Mouse (Mus musculus) embryonic facial prominence, embryonic 13.5 days (tissue): ENCODE results near the gene Fxyd2. TPM values are rescaled to one million over a fixed set of nuclear protein-coding genes. Genes with fewer than 3 reads are reported as not detected.

Experiments
- ATAC-seq: fragments of 200-750 bp; cut with Nextera tagmentation; 2 replicates; pipeline ENCODE4 v1.8.0; 2017; ENCODE audit warnings: low read depth; ENCODE audit not compliant: insufficient number of reproducible peaks, insufficient read depth, low FRiP score, low TSS enrichment
- H3K27ac ChIP-seq: fragments of 300-500 bp; sonication (generic); 2 replicates; pipeline ENCODE4 v1.5.1; 2015; ENCODE audit warnings: moderate library complexity, mild to moderate bottlenecking, inconsistent platforms
- H3K27me3 ChIP-seq: fragments of 300-500 bp; sonication (generic); 2 replicates; pipeline ENCODE4 v1.6.1; 2015; ENCODE audit warnings: mild to moderate bottlenecking, inconsistent platforms
- H3K36me3 ChIP-seq: fragments of 300-500 bp; sonication (generic); 2 replicates; pipeline ENCODE4 v1.6.1; 2015; ENCODE audit warnings: mild to moderate bottlenecking, inconsistent platforms
- H3K4me1 ChIP-seq: fragments of 300-500 bp; sonication (generic); 2 replicates; pipeline ENCODE4 v1.6.1; 2015; ENCODE audit warnings: inconsistent platforms
- H3K4me2 ChIP-seq: fragments of 300-500 bp; sonication (generic); 2 replicates; pipeline ENCODE4 v1.6.1; 2015; ENCODE audit warnings: moderate library complexity, mild to moderate bottlenecking, inconsistent platforms
- H3K4me3 ChIP-seq: fragments of 300-500 bp; sonication (generic); 2 replicates; pipeline ENCODE4 v1.5.1; 2015; ENCODE audit warnings: mild to moderate bottlenecking, inconsistent platforms
- H3K9ac ChIP-seq: fragments of 300-500 bp; sonication (generic); 2 replicates; pipeline ENCODE4 v1.6.1; 2015; ENCODE audit warnings: mild to moderate bottlenecking, inconsistent platforms
- H3K9me3 ChIP-seq: fragments of 300-500 bp; sonication (generic); 2 replicates; pipeline ENCODE4 v1.6.1; 2016; ENCODE audit warnings: inconsistent platforms
- WGBS: fragments of 180-500 bp; shearing (Covaris S2); methylation state at CpG from one replicate; pipeline ENCODE4 v1.1.7; 2015; ENCODE audit warnings: mixed read lengths; 5-methylcytosine and 5-hydroxymethylcytosine counted together
- polyA plus RNA-seq: library from polyadenylated mRNA; unstranded; fragments of >200 nt; fragmentation: Nextera tagmentation; extraction: Ambion mirVana; gene quantifications from 2 replicates; pipeline ENCODE4 v1.2.1, GENCODE M21; 2015

Gene Fxyd2
- polyA plus RNA-seq, 1 experiment from 2014 or later = 7.6 TPM

- H3K4me2 ChIP-seq = no peak overlapping the region
- no peak overlapping the region for H3K27ac ChIP-seq
- no peak for ATAC-seq
- H3K9me3 ChIP-seq = no peaks in the 10 kb centered on the region
- H3K4me1 ChIP-seq = no peaks in the 10 kb centered on the region
- H3K9ac ChIP-seq = 0 out of 2 replicates have a peak overlapping the region, but pooled peaks have one; percentile 21
- no peaks in the 10 kb centered on the region for H3K27me3 ChIP-seq
- H3K36me3 ChIP-seq = peaks cover 40% of the 10 kb centered on the region
- 69% methylated on average over 7 of the region's 7 CpGs for WGBS
- H3K4me3 ChIP-seq = no peak overlapping the region
Observed at GRCm38 (mm10) chr9:45391299-45391698, 8.2 kb upstream of the Fxyd2 start.

GRCm38 (mm10) chr9:45395218-45395617 is 4.3 kb upstream of the Fxyd2 start:
- Histone ChIP-seq H3K9ac (no peak overlapping the region), H3K4me3 (no peak overlapping the region), H3K4me1 (no peaks in the 10 kb centered on the region), H3K4me2 (no peak overlapping the region), H3K27me3 (no peaks in the 10 kb centered on the region), H3K27ac (no peak overlapping the region), H3K9me3 (no peaks in the 10 kb centered on the region), H3K36me3 (peaks cover 40% of the 10 kb centered on the region)
- no peak for ATAC-seq
- 87% methylated on average over 6 of the region's 6 CpGs for WGBS

- H3K4me1 ChIP-seq = no peaks in the 10 kb centered on the region
- H3K36me3 ChIP-seq = peaks cover 40% of the 10 kb centered on the region
- H3K27me3 ChIP-seq = no peaks in the 10 kb centered on the region
- 57% methylated on average over 3 of the region's 3 CpGs for WGBS
- no peaks in the 10 kb centered on the region for H3K9me3 ChIP-seq
- no peak overlapping the region for H3K4me3 ChIP-seq
- H3K27ac ChIP-seq = no peak overlapping the region
- ATAC-seq = no peak
- H3K4me2 ChIP-seq = no peak overlapping the region
- no peak overlapping the region for H3K9ac ChIP-seq
Observed at GRCm38 (mm10) chr9:45395796-45396195, 3.7 kb upstream of the Fxyd2 start.

GRCm38 (mm10) chr9:45398336-45398735 is 1.1 kb upstream of the Fxyd2 start:
- Histone ChIP-seq H3K27me3 (peaks cover 7% of the 10 kb centered on the region; the same call in 1 of the 2 replicates), H3K4me2 (no peak overlapping the region), H3K9ac (no peak overlapping the region), H3K9me3 (no peaks in the 10 kb centered on the region), H3K27ac (no peak overlapping the region), H3K36me3 (peaks cover 20% of the 10 kb centered on the region; the same call in 1 of the 2 replicates), H3K4me1 (no peaks in the 10 kb centered on the region), H3K4me3 (no peak overlapping the region)
- ATAC-seq = no peak
- WGBS = 58% methylated on average over 1 of the region's 1 CpGs

- Histone ChIP-seq H3K4me1 (no peaks in the 10 kb centered on the region), H3K27ac (no peak overlapping the region), H3K9ac (no peak overlapping the region), H3K36me3 (no peaks in the 10 kb centered on the region), H3K9me3 (no peaks in the 10 kb centered on the region), H3K4me2 (no peak overlapping the region), H3K27me3 (peaks cover 12% of the 10 kb centered on the region), H3K4me3 (no peak overlapping the region)
- WGBS = 34% methylated on average over 4 of the region's 4 CpGs
- no peak for ATAC-seq
Observed at GRCm38 (mm10) chr9:45401851-45402250, 2.4 kb downstream of the Fxyd2 start.

GRCm38 (mm10) chr9:45402957-45403356 is 3.5 kb downstream of the Fxyd2 start:
- no peaks in the 10 kb centered on the region for H3K36me3 ChIP-seq
- 45% methylated on average over 2 of the region's 2 CpGs for WGBS
- H3K27ac ChIP-seq = no peak overlapping the region
- H3K4me1 ChIP-seq = peaks cover 6% of the 10 kb centered on the region; the same call in 1 of the 2 replicates
- H3K9ac ChIP-seq = no peak overlapping the region
- H3K4me3 ChIP-seq = no peak overlapping the region
- no peak for ATAC-seq
- H3K27me3 ChIP-seq = peaks cover 12% of the 10 kb centered on the region
- H3K9me3 ChIP-seq = no peaks in the 10 kb centered on the region
- no peak overlapping the region for H3K4me2 ChIP-seq

- 81% methylated on average over 5 of the region's 5 CpGs for WGBS
- ATAC-seq = no peak
- H3K27me3 ChIP-seq = peaks cover 23% of the 10 kb centered on the region
- H3K36me3 ChIP-seq = no peaks in the 10 kb centered on the region
- no peak overlapping the region for H3K4me3 ChIP-seq
- H3K27ac ChIP-seq = no peak overlapping the region
- no peaks in the 10 kb centered on the region for H3K9me3 ChIP-seq
- no peak overlapping the region for H3K4me2 ChIP-seq
- no peak overlapping the region for H3K9ac ChIP-seq
- H3K4me1 ChIP-seq = peaks cover 9% of the 10 kb centered on the region; the same call in 1 of the 2 replicates
Observed at GRCm38 (mm10) chr9:45405694-45406093, 6.2 kb downstream of the Fxyd2 start.

- no peak overlapping the region for H3K9ac ChIP-seq
- no peak overlapping the region for H3K4me2 ChIP-seq
- H3K9me3 ChIP-seq = no peaks in the 10 kb centered on the region
- no peaks in the 10 kb centered on the region for H3K36me3 ChIP-seq
- H3K4me3 ChIP-seq = no peak overlapping the region
- H3K27me3 ChIP-seq = peaks cover 23% of the 10 kb centered on the region
- no peak overlapping the region for H3K27ac ChIP-seq
- peaks cover 9% of the 10 kb centered on the region; the same call in 1 of the 2 replicates for H3K4me1 ChIP-seq
- 85% methylated on average over 3 of the region's 3 CpGs for WGBS
- no peak for ATAC-seq
Observed at GRCm38 (mm10) chr9:45406808-45407207, 7.3 kb downstream of the Fxyd2 start.

GRCm38 (mm10) chr9:45407706-45408675 is 8.5 kb downstream of the Fxyd2 start:
- H3K9ac ChIP-seq = peak overlapping the region; percentile 58; the same call in 1 of the 2 replicates
- no peak for ATAC-seq
- peak overlapping the region; percentile 59 for H3K4me2 ChIP-seq
- no peak overlapping the region for H3K27ac ChIP-seq
- 33% methylated on average over 33 of the region's 33 CpGs for WGBS
- H3K4me3 ChIP-seq = peak overlapping the region; percentile 35
- peaks cover 13% of the 10 kb centered on the region; the same call in 1 of the 2 replicates for H3K4me1 ChIP-seq
- peaks cover 17% of the 10 kb centered on the region for H3K27me3 ChIP-seq
- no peaks in the 10 kb centered on the region for H3K36me3 ChIP-seq
- H3K9me3 ChIP-seq = no peaks in the 10 kb centered on the region

GRCm38 (mm10) chr9:45410193-45410592 is 10.7 kb downstream of the Fxyd2 start:
- Histone ChIP-seq H3K4me3 (no peak overlapping the region), H3K36me3 (no peaks in the 10 kb centered on the region), H3K4me2 (no peak overlapping the region), H3K27ac (no peak overlapping the region), H3K27me3 (peaks cover 10% of the 10 kb centered on the region; the same call in 1 of the 2 replicates), H3K4me1 (peaks cover 13% of the 10 kb centered on the region; the same call in 1 of the 2 replicates), H3K9me3 (no peaks in the 10 kb centered on the region), H3K9ac (no peak overlapping the region)
- 81% methylated on average over 5 of the region's 5 CpGs for WGBS
- ATAC-seq = no peak

- Histone ChIP-seq H3K9me3 (no peaks in the 10 kb centered on the region), H3K36me3 (no peaks in the 10 kb centered on the region), H3K4me1 (peaks cover 13% of the 10 kb centered on the region; the same call in 1 of the 2 replicates), H3K9ac (no peak overlapping the region), H3K4me2 (no peak overlapping the region), H3K27me3 (peaks cover 10% of the 10 kb centered on the region; the same call in 1 of the 2 replicates), H3K4me3 (no peak overlapping the region), H3K27ac (no peak overlapping the region)
- ATAC-seq = no peak
- WGBS = 83% methylated on average over 2 of the region's 2 CpGs
Observed at GRCm38 (mm10) chr9:45410614-45411013, 11.1 kb downstream of the Fxyd2 start.

GRCm38 (mm10) chr9:45411111-45411510 is 11.6 kb downstream of the Fxyd2 start:
- H3K27me3 ChIP-seq = peaks cover 10% of the 10 kb centered on the region; the same call in 1 of the 2 replicates
- H3K4me1 ChIP-seq = peaks cover 13% of the 10 kb centered on the region; the same call in 1 of the 2 replicates
- H3K4me2 ChIP-seq = no peak overlapping the region
- 72% methylated on average over 3 of the region's 3 CpGs for WGBS
- H3K9me3 ChIP-seq = no peaks in the 10 kb centered on the region
- no peak for ATAC-seq
- H3K4me3 ChIP-seq = no peak overlapping the region
- H3K27ac ChIP-seq = no peak overlapping the region
- no peaks in the 10 kb centered on the region for H3K36me3 ChIP-seq
- H3K9ac ChIP-seq = no peak overlapping the region
